Comparison of ENCODE assay signal across 22 mouse cellular contexts in genomic region chr6:33466168-33466839, GRCm38 (mm10).
DNase-seq lines count a peak whose midpoint lies in the region; ATAC-seq and TF ChIP-seq lines count a peak whose summit lies in the region.
"Had no signal": no experiment of that assay in that cellular context is flagged by ENCODE, and none has a peak within 500 bp of the region (broad histone marks: within the 10 kb centered on the region; RNA-seq: fewer than 3 reads in every experiment).

No protein-coding gene starts in this region.

- peak; percentile 69; the same call in 1 of the 2 replicates for TF ChIP-seq EP300 in liver, postnatal 0 days (IDR thresholded peaks at IDR 0.05; ENCODE audit: low read depth)

- no peak overlapping the region for H3K9ac ChIP-seq in liver, embryonic 13.5 days
- no peak overlapping the region for H3K9ac ChIP-seq in liver, postnatal 0 days (replicated peaks)
- no peak overlapping the region for H3K9ac ChIP-seq in kidney, embryonic 15.5 days
- H3K9ac ChIP-seq: forebrain, embryonic 13.5 days; heart, embryonic 13.5 days; hindbrain, embryonic 15.5 days had no signal

- H3K4me2 ChIP-seq in liver, embryonic 13.5 days, result peak overlapping the region; percentile 39
- H3K4me2 ChIP-seq in liver, postnatal 0 days (ENCODE audit: low read depth, low read length), result no peak overlapping the region
- no peak overlapping the region for H3K4me2 ChIP-seq in kidney, embryonic 15.5 days
- H3K4me2 ChIP-seq: forebrain, embryonic 13.5 days; heart, embryonic 13.5 days; hindbrain, embryonic 15.5 days had no signal

- no peak for TF ChIP-seq CTCF in liver, postnatal 0 days (IDR thresholded peaks at IDR 0.05; ENCODE audit: low read depth)

- peaks cover 31% of the 10 kb centered on the region for H3K4me1 ChIP-seq in erythroblast, embryonic 14.5 days (ENCODE audit: control insufficient read depth)
- H3K4me1 ChIP-seq in liver, embryonic 13.5 days (replicated peaks), result peaks cover 19% of the 10 kb centered on the region
- 0 out of 2 replicates have a peak, but pooled peaks cover 3% of the 10 kb centered on the region for H3K4me1 ChIP-seq in liver, postnatal 0 days (ENCODE audit: insufficient read depth)
- H3K4me1 ChIP-seq in kidney, embryonic 15.5 days, result no peaks in the 10 kb centered on the region
- H3K4me1 ChIP-seq: embryonic facial prominence, embryonic 10.5 days; hindbrain, embryonic 15.5 days had no signal

- no peaks in the 10 kb centered on the region for H3K27me3 ChIP-seq in erythroblast, embryonic 14.5 days (ENCODE audit: control insufficient read depth)
- H3K27me3 ChIP-seq in liver, embryonic 13.5 days, result no peaks in the 10 kb centered on the region
- H3K27me3 ChIP-seq in liver, postnatal 0 days (ENCODE audit: insufficient read depth, low read length), result no peaks in the 10 kb centered on the region
- H3K27me3 ChIP-seq in kidney, embryonic 15.5 days, result no peaks in the 10 kb centered on the region
- H3K27me3 ChIP-seq: forebrain, embryonic 13.5 days; heart, embryonic 13.5 days; hindbrain, embryonic 15.5 days had no signal

- no peaks in the 10 kb centered on the region; the same call in 1 of the 2 replicates for H3K36me3 ChIP-seq in erythroblast, embryonic 14.5 days (ENCODE audit: control insufficient read depth)
- H3K36me3 ChIP-seq in liver, embryonic 13.5 days, result no peaks in the 10 kb centered on the region
- H3K36me3 ChIP-seq in liver, postnatal 0 days (replicated peaks; ENCODE audit: insufficient read depth, low read length), result no peaks in the 10 kb centered on the region
- H3K36me3 ChIP-seq in kidney, embryonic 15.5 days, result no peaks in the 10 kb centered on the region
- H3K36me3 ChIP-seq: embryonic facial prominence, embryonic 10.5 days; heart, embryonic 13.5 days; hindbrain, embryonic 15.5 days had no signal

- WGBS in liver, embryonic 13.5 days (ENCODE audit: insufficient replicate concordance), result 34% methylated on average over 5 of the region's 5 CpGs
- WGBS in liver, postnatal 0 days (ENCODE audit: insufficient replicate concordance), result 70% methylated on average over 5 of the region's 5 CpGs
- WGBS in kidney, embryonic 15.5 days, result 89% methylated on average over 5 of the region's 5 CpGs

- DNase-seq in c-Kit-positive CD71-positive TER-119-negative erythroid progenitor cells, embryonic 14.5 days (ENCODE audit: low read depth), result peak; percentile 48
- peak; percentile 36 for DNase-seq in liver, embryonic 13.5 days
- no peak for DNase-seq in liver, postnatal 0 days
- no peak for DNase-seq in urinary bladder, postnatal 10 days (ENCODE audit: low spot score)
- no peak for DNase-seq in ovary, postnatal 10 days (ENCODE audit: low spot score)
- DNase-seq: adrenal gland, postnatal 10 days; B cell, adult 2 months; cerebellum, adult 2 months; cerebellum, postnatal 10 days; gastrocnemius, adult 2 months; gastrocnemius, postnatal 36 days; heart, adult 11 months; heart, postnatal 36 days had no signal

- H3K27ac ChIP-seq in liver, embryonic 13.5 days, result peak overlapping the region; percentile 78
- H3K27ac ChIP-seq in liver, postnatal 0 days (ENCODE audit: low read depth), result no peak overlapping the region
- no peak overlapping the region for H3K27ac ChIP-seq in kidney, embryonic 15.5 days
- H3K27ac ChIP-seq: embryonic facial prominence, embryonic 10.5 days; gastrocnemius, adult 2 months; heart, embryonic 13.5 days had no signal

- ATAC-seq in erythroblast, adult 5-6 weeks (replicated peaks; ENCODE audit: low FRiP score, poor library complexity, severe bottlenecking), result no peak
- peak; percentile 99 for ATAC-seq in liver, embryonic 13.5 days (ENCODE audit: low read depth)
- ATAC-seq in liver, postnatal 0 days, result 0 out of 2 replicates have a peak, but pooled peaks have one; percentile 54
- ATAC-seq in kidney, embryonic 15.5 days (replicated peaks; ENCODE audit: low FRiP score), result no peak
- ATAC-seq: CD4-positive, CD25-positive, alpha-beta regulatory T cell, adult 4 months had no signal

- peak overlapping the region; percentile 9 for H3K4me3 ChIP-seq in erythroblast, embryonic 14.5 days (replicated peaks)
- H3K4me3 ChIP-seq in liver, embryonic 13.5 days (replicated peaks), result no peak overlapping the region
- H3K4me3 ChIP-seq in liver, postnatal 0 days (ENCODE audit: low read depth, low read length), result no peak overlapping the region
- H3K4me3 ChIP-seq in kidney, embryonic 15.5 days (replicated peaks), result no peak overlapping the region
- H3K4me3 ChIP-seq: embryonic facial prominence, embryonic 10.5 days; forebrain, embryonic 13.5 days; gastrocnemius, adult 2 months; heart, embryonic 13.5 days; hindbrain, embryonic 15.5 days had no signal

- H3K9me3 ChIP-seq in erythroblast, embryonic 14.5 days (ENCODE audit: control insufficient read depth, low read length), result no peaks in the 10 kb centered on the region
- no peaks in the 10 kb centered on the region for H3K9me3 ChIP-seq in liver, embryonic 13.5 days (replicated peaks)
- H3K9me3 ChIP-seq in liver, postnatal 0 days (ENCODE audit: low read length), result no peaks in the 10 kb centered on the region
- H3K9me3 ChIP-seq in kidney, embryonic 15.5 days (replicated peaks), result no peaks in the 10 kb centered on the region
- H3K9me3 ChIP-seq: embryonic facial prominence, embryonic 10.5 days; forebrain, embryonic 13.5 days; G1E; heart, embryonic 13.5 days; hindbrain, embryonic 15.5 days had no signal

Comparison
In these comparisons a context has a peak if more than half of its experiments do, and no peak if none do; other contexts are left out.
1. DNase-seq: peak in c-Kit-positive CD71-positive TER-119-negative erythroid progenitor cells, embryonic 14.5 days (single experiment) and liver, embryonic 13.5 days (single experiment); none in liver, postnatal 0 days (single experiment), urinary bladder, postnatal 10 days (single experiment) and ovary, postnatal 10 days (single experiment).
2. ATAC-seq: peak in liver, embryonic 13.5 days (single experiment) and liver, postnatal 0 days (single experiment); none in erythroblast, adult 5-6 weeks (single experiment) and kidney, embryonic 15.5 days (single experiment).